Mouse (Mus musculus): ENCODE measurements around the gene Cnot1. TPM values are rescaled to one million over a fixed set of nuclear protein-coding genes. Genes with fewer than 3 reads are reported as not detected.

Cnot1 gene
- polyA plus RNA-seq (2015; fragmentation: Nextera tagmentation; extraction: Ambion mirVana): 19.3 and 22.8 TPM in 2 replicates

DNA sequence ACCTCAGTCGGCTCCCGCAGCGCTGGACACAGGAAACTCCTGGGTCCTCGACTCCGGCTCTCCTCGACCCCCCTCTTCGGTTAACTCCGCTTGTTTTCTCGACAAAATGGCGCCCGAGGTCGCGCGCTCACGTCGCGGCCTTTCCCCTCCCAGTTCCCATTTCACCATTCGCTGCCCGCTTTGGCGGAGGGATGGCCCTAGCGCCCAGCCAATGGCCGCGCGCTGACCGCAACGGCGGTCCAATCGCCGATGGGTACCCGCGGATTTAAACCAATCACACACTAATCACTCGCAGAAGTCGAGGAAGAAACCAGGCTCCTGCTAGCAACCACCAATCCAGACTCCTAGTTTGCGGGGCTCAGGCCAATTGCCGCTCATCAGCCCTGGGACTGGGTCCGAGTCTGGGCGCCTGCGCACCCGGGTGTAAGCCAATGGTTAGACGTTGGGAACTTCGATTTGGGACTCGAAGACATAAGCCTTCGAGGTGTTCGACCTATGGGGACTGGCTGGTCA lies at the start of gene Cnot1:
TSS of gene Cnot1 (minus strand) at position 134 of the 513 bp plus-strand sequence.

GRCm38 (mm10) chr8:95853102-95853843 lies 46.0 kb upstream of the Cnot1 start, which contains the start of gene Slc38a7:
Gene Slc38a7, minus strand, starts transcription at chr8:95853539.

GRCm38 (mm10) chr8:95825162-95825561 lies 17.9 kb upstream of the Cnot1 start, which contains the start of gene Sap18b:
Gene Sap18b, plus strand, starts transcription at chr8:95825346.

GRCm38 (mm10) chr8:95715676-95716531 lies 91.4 kb downstream of the Cnot1 start, which contains the start of gene Setd6:
Gene Setd6, plus strand, starts transcription at chr8:95715881.

GRCm38 (mm10) chr8:95676631-95677030 lies 130.6 kb downstream of the Cnot1 start, which contains the start of gene Ndrg4:
Gene Ndrg4, plus strand, starts transcription at chr8:95676980.

Small RNAs within 50 kb of the gene (microRNA-seq; reads per million reads assigned to microRNA genes)
- not detected for gene Mir7073

Other genes starting within 250 kb of the Cnot1 start
- 0.10 TPM in 1 of 2 replicates, not detected in the other for gene Prss54, start 231.1 kb downstream of the Cnot1 start, polyA plus RNA-seq (2015; fragmentation: Nextera tagmentation; extraction: Ambion mirVana)
- gene Gins3, start 174.0 kb downstream of the Cnot1 start, polyA plus RNA-seq (2015; fragmentation: Nextera tagmentation; extraction: Ambion mirVana): 3.9 and 4.6 TPM in 2 replicates
- 759 and 799 TPM in 2 replicates for gene Ndrg4, start 130.5 kb downstream of the Cnot1 start, polyA plus RNA-seq (2015; fragmentation: Nextera tagmentation; extraction: Ambion mirVana)
- gene Setd6, start 91.6 kb downstream of the Cnot1 start, polyA plus RNA-seq (2015; fragmentation: Nextera tagmentation; extraction: Ambion mirVana): 33.3 and 33.4 TPM in 2 replicates
- gene Sap18b, start 17.9 kb upstream of the Cnot1 start, polyA plus RNA-seq (2015; fragmentation: Nextera tagmentation; extraction: Ambion mirVana): 270 and 337 TPM in 2 replicates
- 17.4 and 17.8 TPM in 2 replicates for gene Slc38a7, start 46.1 kb upstream of the Cnot1 start, polyA plus RNA-seq (2015; fragmentation: Nextera tagmentation; extraction: Ambion mirVana)
- 226 and 236 TPM in 2 replicates for gene Got2, start 81.1 kb upstream of the Cnot1 start, polyA plus RNA-seq (2015; fragmentation: Nextera tagmentation; extraction: Ambion mirVana)